Mouse (Mus musculus) MEL (cell line): ENCODE data around the gene Grap. TPM values are rescaled to one million over a fixed set of nuclear protein-coding genes. Genes with fewer than 3 reads are reported as not detected.

Experiments
- DNase-seq: peaks from one replicate; pipeline ENCODE4 v3.0.0; 2011; ENCODE audit warnings: low read depth, low spot score
- H3K27ac ChIP-seq: 2 replicates; pipeline ENCODE4 v1.5.1; 2012; ENCODE audit warnings: low read depth, mild to moderate bottlenecking, control low read depth, low read length, moderate library complexity; ENCODE audit not compliant: control insufficient read depth
- H3K27me3 ChIP-seq, 2 experiments: fragments of 150-350 bp in 1 of 2; sonication (generic) in 1 of 2; 2 replicates each; pipeline ENCODE4 v1.6.1; 2012; ENCODE audit warnings: low read length in 2 of 2, mild to moderate bottlenecking in 2 of 2, improper control_type of control experiment in 1 of 2, moderate library complexity in 1 of 2; ENCODE audit not compliant: insufficient read depth in 2 of 2, control insufficient read depth in 1 of 2
- H3K36me3 ChIP-seq, 2 experiments: 2 replicates each; pipeline ENCODE4 v1.6.1; 2012 to 2014; ENCODE audit warnings: low read length in 2 of 2, improper control_type of control experiment in 1 of 2, inconsistent platforms in 1 of 2, mild to moderate bottlenecking in 1 of 2; ENCODE audit not compliant: insufficient read depth in 2 of 2, control insufficient read depth in 1 of 2
- H3K4me1 ChIP-seq, 2 experiments: fragments of 150-350 bp in 1 of 2; sonication (generic) in 1 of 2; 2 replicates each; pipeline ENCODE4 v1.6.1; 2012; ENCODE audit warnings: low read length in 2 of 2, improper control_type of control experiment in 1 of 2, mild to moderate bottlenecking in 1 of 2; ENCODE audit not compliant: insufficient read depth in 2 of 2, control insufficient read depth in 1 of 2
- H3K4me3 ChIP-seq, 2 experiments: fragments of 150-350 bp in 1 of 2; sonication (generic) in 1 of 2; 2 replicates each; pipeline ENCODE4 v1.5.1; 2012; ENCODE audit warnings: low read depth in 2 of 2, low read length in 2 of 2, mild to moderate bottlenecking in 2 of 2, moderate library complexity in 2 of 2, control low read depth in 1 of 2, improper control_type of control experiment in 1 of 2; ENCODE audit not compliant: control insufficient read depth in 1 of 2, insufficient read depth in 1 of 2
- H3K79me2 ChIP-seq: 2 replicates; pipeline ENCODE4 v1.6.1; 2012; ENCODE audit warnings: mild to moderate bottlenecking, low read length, moderate library complexity; ENCODE audit not compliant: control insufficient read depth, poor library complexity, insufficient read depth
- H3K9ac ChIP-seq: 2 replicates; pipeline ENCODE4 v1.6.1; 2012; ENCODE audit warnings: low read depth, mild to moderate bottlenecking, control low read depth, low read length, moderate library complexity; ENCODE audit not compliant: control insufficient read depth, poor library complexity, severe bottlenecking
- H3K9me3 ChIP-seq: fragments of 150-350 bp; sonication (generic); replicated peaks from 2 replicates; pipeline ENCODE4 v1.6.1; 2012; ENCODE audit warnings: mild to moderate bottlenecking, low read length, improper control_type of control experiment, moderate library complexity; ENCODE audit not compliant: insufficient read depth
- BHLHE40 ChIP-seq: IDR thresholded peaks from 2 replicates; pipeline ENCODE4 v1.6.1; 2012; ENCODE audit warnings: low read depth, mild to moderate bottlenecking, inconsistent platforms, low read length, improper control_type of control experiment, borderline replicate concordance
- CHD1 ChIP-seq: IDR thresholded peaks from 2 replicates; pipeline ENCODE4 v1.6.1; 2012; ENCODE audit warnings: low read depth, mild to moderate bottlenecking, inconsistent platforms, low read length, improper control_type of control experiment
- E2F4 ChIP-seq: IDR thresholded peaks from 2 replicates; pipeline ENCODE4 v1.6.1; 2011; ENCODE audit warnings: low read depth, low read length, improper control_type of control experiment, borderline replicate concordance
- ELF1 ChIP-seq: IDR thresholded peaks from 2 replicates; pipeline ENCODE4 v1.6.1; 2014; ENCODE audit warnings: low read depth, mild to moderate bottlenecking, inconsistent platforms, low read length, improper control_type of control experiment, moderate library complexity
- ETS1 ChIP-seq: IDR thresholded peaks from 2 replicates; pipeline ENCODE4 v1.6.1; 2012; ENCODE audit warnings: low read depth, mild to moderate bottlenecking, inconsistent platforms, low read length, improper control_type of control experiment, moderate library complexity
- GABPA ChIP-seq: IDR thresholded peaks from 2 replicates; pipeline ENCODE4 v1.6.1; 2012; ENCODE audit warnings: low read depth, mild to moderate bottlenecking, inconsistent platforms, low read length, improper control_type of control experiment, moderate library complexity
- HCFC1 ChIP-seq: IDR thresholded peaks from 2 replicates; pipeline ENCODE4 v1.6.1; 2012; ENCODE audit warnings: low read depth, mild to moderate bottlenecking, inconsistent platforms, low read length, improper control_type of control experiment, moderate library complexity
- JUND ChIP-seq: IDR thresholded peaks from 2 replicates; pipeline ENCODE4 v1.6.1; 2011; ENCODE audit warnings: low read depth, mild to moderate bottlenecking, improper control_type of control experiment, low read length
- MAFK ChIP-seq: IDR thresholded peaks from 2 replicates; pipeline ENCODE4 v1.6.1; 2011; ENCODE audit warnings: low read depth, mild to moderate bottlenecking, low read length, improper control_type of control experiment, borderline replicate concordance
- MAX ChIP-seq: IDR thresholded peaks from 2 replicates; pipeline ENCODE4 v1.6.1; 2011; ENCODE audit warnings: low read length, improper control_type of control experiment
- MEF2A ChIP-seq: IDR thresholded peaks from 2 replicates; pipeline ENCODE4 v1.6.1; 2014; ENCODE audit warnings: low read depth, mild to moderate bottlenecking, inconsistent platforms, low read length, improper control_type of control experiment; ENCODE audit not compliant: poor library complexity, insufficient replicate concordance, severe bottlenecking; ENCODE audit errors: extremely low read depth
- MYB ChIP-seq: IDR thresholded peaks from 2 replicates; pipeline ENCODE4 v1.6.1; 2011; ENCODE audit warnings: mild to moderate bottlenecking, low read depth, low read length, improper control_type of control experiment
- MYC ChIP-seq: IDR thresholded peaks from 2 replicates; pipeline ENCODE4 v1.6.1; 2011; ENCODE audit warnings: low read depth, mild to moderate bottlenecking, low read length, improper control_type of control experiment, moderate library complexity
- NELFE ChIP-seq: IDR thresholded peaks from 2 replicates; pipeline ENCODE4 v1.6.1; 2011; ENCODE audit warnings: low read depth, low read length, improper control_type of control experiment
- POLR2AphosphoS5 ChIP-seq: IDR thresholded peaks from 2 replicates; pipeline ENCODE4 v1.6.1; 2012; ENCODE audit warnings: low read depth, borderline replicate concordance, mild to moderate bottlenecking, inconsistent platforms, low read length, moderate library complexity, mixed read lengths
- RAD21 ChIP-seq: IDR thresholded peaks from 2 replicates; pipeline ENCODE4 v1.6.1; 2011; ENCODE audit warnings: mild to moderate bottlenecking, low read depth, low read length, improper control_type of control experiment
- SMC3 ChIP-seq: IDR thresholded peaks from 2 replicates; pipeline ENCODE4 v1.6.1; 2011; ENCODE audit warnings: low read depth, low read length, improper control_type of control experiment
- TAL1 ChIP-seq: IDR thresholded peaks from 2 replicates; pipeline ENCODE4 v1.6.1; 2012; ENCODE audit warnings: mild to moderate bottlenecking, inconsistent platforms, low read length, moderate library complexity, mixed read lengths
- TBP ChIP-seq: IDR thresholded peaks from 2 replicates; pipeline ENCODE4 v1.8.0; 2011; ENCODE audit warnings: low read depth, low read length, improper control_type of control experiment
- USF1 ChIP-seq: IDR thresholded peaks from 2 replicates; pipeline ENCODE4 v1.6.1; 2014; ENCODE audit warnings: low read depth, mild to moderate bottlenecking, inconsistent platforms, low read length, improper control_type of control experiment, moderate library complexity
- ZKSCAN1 ChIP-seq: IDR thresholded peaks from 2 replicates; pipeline ENCODE4 v1.6.1; 2012; ENCODE audit warnings: low read depth, mild to moderate bottlenecking, inconsistent platforms, low read length, improper control_type of control experiment, moderate library complexity
- ZMIZ1 ChIP-seq: IDR thresholded peaks from 2 replicates; pipeline ENCODE4 v1.6.1; 2012; ENCODE audit warnings: low read depth, mild to moderate bottlenecking, inconsistent platforms, low read length, improper control_type of control experiment, moderate library complexity
- ZNF384 ChIP-seq: IDR thresholded peaks from 2 replicates; pipeline ENCODE4 v1.6.1; 2012; ENCODE audit warnings: low read depth, mild to moderate bottlenecking, inconsistent platforms, low read length, improper control_type of control experiment
- polyA plus RNA-seq, 2 experiments: library from polyadenylated mRNA; stranded (reverse) in 1 of 2; unstranded in 1 of 2; fragments of >175 nt in 1 of 2; fragments of >200 nt in 1 of 2; gene quantifications; 2 replicates each; pipeline versions ENCODE4 v1.2.1 to v1.2.4; 2012; ENCODE audit warnings: low replicate concordance in 2 of 2, low read depth in 1 of 2; ENCODE audit not compliant: insufficient read length in 2 of 2, insufficient read depth in 1 of 2, missing spikeins in 1 of 2
- total RNA-seq: library from RNA; depleted of rRNA; stranded (reverse); fragments of 300-350 nt; gene quantifications from 2 replicates; pipeline ENCODE4 v1.2.3, GENCODE M21; 2012

Grap gene
- total and polyA plus RNA-seq, 3 experiments, result 1.8 to 2.3 TPM; not detected in 1

- TF ChIP-seq ETS1 (peak; percentile 95), RAD21 (peak; percentile 95), ZNF384 (no peak), POLR2AphosphoS5 (no peak), MYB (no peak), MAFK (no peak), ELF1 (no peak), MEF2A (no peak), NELFE (no peak), ZMIZ1 (no peak), BHLHE40 (no peak), GABPA (no peak), HCFC1 (no peak; the same call in 1 of the 2 replicates), CHD1 (no peak), MYC (no peak), TBP (no peak), E2F4 (no peak), ZKSCAN1 (no peak), MAX (no peak)
Measured at GRCm38 (mm10) chr11:61714346-61715117, 61.5 kb downstream of the Grap start (continued).

DNA sequence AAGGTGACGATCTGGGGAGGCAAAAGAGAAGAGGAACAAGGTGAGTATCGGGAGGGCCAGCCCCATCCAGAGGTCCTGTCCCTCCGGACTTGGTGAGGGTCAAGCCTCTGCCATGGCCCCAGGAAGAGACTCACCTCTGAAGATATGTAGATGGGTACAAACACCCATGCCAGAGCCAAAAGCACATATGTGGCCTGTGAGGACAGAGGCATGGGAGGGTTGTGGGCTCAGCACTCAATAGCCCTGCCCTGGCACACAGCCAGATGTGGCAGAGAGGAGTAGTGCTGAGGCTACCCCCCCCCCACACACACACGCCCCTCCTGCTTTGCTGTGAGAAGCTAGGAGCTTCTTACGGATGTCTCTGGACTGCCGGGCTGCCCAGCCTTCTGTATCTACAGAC lies 62.1 kb downstream of the Grap start:
- TF ChIP-seq TAL1 (no peak), JUND (no peak), SMC3 (no peak), USF1 (no peak), MAFK (no peak), GABPA (no peak)
- no peak overlapping the region for H3K27ac ChIP-seq
- no peak overlapping the region for H3K9ac ChIP-seq
- DNase-seq, result no peak
- H3K4me3 ChIP-seq, result no peak overlapping the region
- H3K36me3 ChIP-seq, result 0 out of 4 replicates have a peak, but pooled peaks cover 0 to 2% of the 10 kb centered on the region in 2 experiments
- peaks cover 0 to 8% of the 10 kb centered on the region in 2 experiments; a peak in 1 of 4 replicates for H3K4me1 ChIP-seq
- H3K9me3 ChIP-seq, result no peaks in the 10 kb centered on the region
- no peaks in the 10 kb centered on the region for H3K79me2 ChIP-seq
- H3K27me3 ChIP-seq, result no peaks in the 10 kb centered on the region
